Mouse (Mus musculus) ES-Bruce4 (cell line): Measurements from ENCODE around the gene Tha1.

Source experiments
- CTCF ChIP-seq: IDR thresholded peaks from one replicate; pipeline ENCODE4 v1.8.1; 2011; ENCODE audit warnings: low read depth, low read length
- EP300 ChIP-seq: IDR thresholded peaks from 2 replicates; pipeline ENCODE4 v1.6.1; 2011; ENCODE audit warnings: low read depth, low read length; ENCODE audit not compliant: insufficient read depth
- POLR2A ChIP-seq: IDR thresholded peaks from one replicate; pipeline ENCODE4 v1.8.1; 2011; ENCODE audit warnings: low read length; ENCODE audit not compliant: insufficient read depth

DNA sequence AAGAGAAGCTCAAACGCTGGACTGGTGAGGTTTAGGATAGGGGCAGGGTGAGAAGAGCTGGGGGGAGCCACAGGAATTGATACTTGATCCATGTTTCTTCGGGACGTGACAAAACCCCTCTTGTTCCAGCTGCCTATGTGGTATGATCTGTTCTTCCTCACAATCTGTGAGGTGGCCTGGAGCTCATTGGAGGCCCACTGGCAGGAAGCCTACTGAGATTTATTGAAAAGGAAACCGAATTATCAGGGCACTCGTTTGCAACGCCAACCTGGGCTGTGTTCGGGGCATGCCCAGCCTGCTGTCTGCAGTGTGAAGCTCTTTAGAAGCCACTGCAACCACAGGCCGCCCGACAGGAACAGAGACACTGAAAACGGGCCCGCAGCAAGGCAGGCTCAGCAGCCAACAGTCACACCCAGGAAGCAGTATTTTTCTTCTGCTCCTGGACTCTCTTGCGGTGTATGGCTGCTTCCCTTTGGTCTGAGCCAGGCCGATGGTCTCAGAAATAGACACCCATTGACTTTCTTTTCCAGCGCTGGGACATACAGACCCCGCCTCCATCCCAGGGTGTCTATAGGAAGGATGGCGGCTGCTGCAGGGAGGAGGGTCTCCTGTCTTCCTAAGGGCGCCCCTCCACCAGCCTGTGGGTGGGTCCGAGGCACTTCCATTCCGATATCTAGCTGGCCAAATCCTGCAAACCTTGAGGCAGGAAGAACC lies 24.9 kb downstream of the Tha1 start:
- TF ChIP-seq CTCF (no peak), POLR2A (no peak), EP300 (no peak)
